Mouse (Mus musculus) myocyte (in vitro differentiated cells): ENCODE measurements around the gene Acbd4. TPM values are rescaled to one million over a fixed set of nuclear protein-coding genes. Genes with fewer than 3 reads are reported as not detected.

ENCODE experiments used
- H3K27me3 ChIP-seq: one replicate; pipeline ENCODE4 v1.6.1; 2011; ENCODE audit not compliant: control insufficient read depth, insufficient read depth, insufficient read length
- H3K36me3 ChIP-seq: one replicate; pipeline ENCODE4 v1.6.1; 2011; ENCODE audit not compliant: control insufficient read depth, insufficient read depth
- H3K4me2 ChIP-seq: one replicate; pipeline ENCODE4 v1.6.1; 2011; ENCODE audit warnings: low read depth, control low read depth
- H3K4me3 ChIP-seq: one replicate; pipeline ENCODE4 v1.5.1; 2011; ENCODE audit warnings: mild to moderate bottlenecking, control low read depth, moderate library complexity
- H3K79me2 ChIP-seq: one replicate; pipeline ENCODE4 v1.6.1; 2011; ENCODE audit not compliant: control insufficient read depth, insufficient read depth
- H3ac ChIP-seq: one replicate; pipeline ENCODE4 v1.6.1; 2011; ENCODE audit not compliant: control insufficient read depth, insufficient read length
- CEBPB ChIP-seq: IDR thresholded peaks from 2 replicates; pipeline ENCODE4 v1.6.1; 2011; ENCODE audit warnings: mild to moderate bottlenecking, moderate library complexity; ENCODE audit not compliant: poor library complexity, insufficient read depth, severe bottlenecking
- E2F4 ChIP-seq: IDR thresholded peaks from one replicate; pipeline ENCODE4 v1.6.1; 2011; ENCODE audit warnings: mild to moderate bottlenecking, control low read depth, moderate library complexity; ENCODE audit not compliant: insufficient read depth
- MAX ChIP-seq: IDR thresholded peaks from one replicate; pipeline ENCODE4 v1.6.1; 2011; ENCODE audit warnings: low read depth, mild to moderate bottlenecking, control low read depth
- MYOD1 ChIP-seq, 3 experiments: IDR thresholded peaks; one replicate each; pipeline ENCODE4 v1.6.1; 2011; ENCODE audit warnings: control low read depth in 2 of 3, low read depth in 2 of 3, mild to moderate bottlenecking in 2 of 3, moderate library complexity in 1 of 3; ENCODE audit not compliant: insufficient read length in 2 of 3, control insufficient read depth in 1 of 3
- MYOG ChIP-seq, 3 experiments: IDR thresholded peaks; one replicate each; pipeline ENCODE4 v1.6.1; 2011; ENCODE audit warnings: control low read depth in 2 of 3, low read depth in 2 of 3, mild to moderate bottlenecking in 2 of 3; ENCODE audit not compliant: insufficient read length in 2 of 3, control insufficient read depth in 1 of 3, insufficient read depth in 1 of 3
- POLR2A ChIP-seq: IDR thresholded peaks from one replicate; pipeline ENCODE4 v1.6.1; 2011; ENCODE audit warnings: low read depth, mild to moderate bottlenecking, control low read depth, moderate library complexity; ENCODE audit not compliant: insufficient read length
- POLR2AphosphoS2 ChIP-seq: IDR thresholded peaks from one replicate; pipeline ENCODE4 v1.6.1; 2011; ENCODE audit warnings: low read depth, control low read depth; ENCODE audit not compliant: insufficient read length
- REST ChIP-seq: IDR thresholded peaks from one replicate; pipeline ENCODE4 v1.6.1; 2011; ENCODE audit warnings: mild to moderate bottlenecking, control low read depth, moderate library complexity; ENCODE audit not compliant: insufficient read depth, insufficient read length
- SRF ChIP-seq: IDR thresholded peaks from one replicate; pipeline ENCODE4 v1.6.1; 2011; ENCODE audit warnings: low read depth; ENCODE audit not compliant: control insufficient read depth, insufficient read length
- TCF12 ChIP-seq: IDR thresholded peaks from one replicate; pipeline ENCODE4 v1.6.1; 2011; ENCODE audit warnings: mild to moderate bottlenecking, control low read depth; ENCODE audit not compliant: poor library complexity, insufficient read depth, severe bottlenecking
- TCF3 ChIP-seq: IDR thresholded peaks from one replicate; pipeline ENCODE4 v1.6.1; 2011; ENCODE audit warnings: low read depth, control low read depth; ENCODE audit not compliant: insufficient read length
- USF1 ChIP-seq: IDR thresholded peaks from one replicate; pipeline ENCODE4 v1.6.1; 2011; ENCODE audit warnings: low read depth, mild to moderate bottlenecking, control low read depth, moderate library complexity
- polyA plus RNA-seq: library from polyadenylated mRNA; unstranded; fragments of >200 nt; fragmentation: generic; extraction: Trizol; gene quantifications from one replicate; pipeline ENCODE4 v1.2.1, GENCODE M21; 2012; ENCODE audit warnings: missing spikeins

The Acbd4 gene
- polyA plus RNA-seq, 1 experiment: 55.2 TPM

GRCm38 (mm10) chr11:103100361-103100760 is 1.1 kb upstream of the Acbd4 start:
- H3K27me3 ChIP-seq: no peaks in the 10 kb centered on the region
- peak overlapping the region; percentile 52 for H3K4me3 ChIP-seq
- H3K36me3 ChIP-seq: no peaks in the 10 kb centered on the region
- TF ChIP-seq USF1 (no peak), MAX (no peak), MYOG (IDR thresholded peaks at IDR 0.05; ENCODE audit: control insufficient read depth in 1 of 3, insufficient read depth in 1 of 3, insufficient read length in 2 of 3, low read depth in 2 of 3) (no peak), POLR2A (no peak), E2F4 (no peak), CEBPB (no peak), TCF3 (no peak), MYOD1 (IDR thresholded peaks at IDR 0.05; ENCODE audit: control insufficient read depth in 1 of 3, insufficient read length in 2 of 3, low read depth in 2 of 3) (no peak), POLR2AphosphoS2 (no peak), REST (no peak), TCF12 (no peak), SRF (no peak)
- peak overlapping the region; percentile 79 for H3K4me2 ChIP-seq
- H3K79me2 ChIP-seq: peaks cover 26% of the 10 kb centered on the region
- H3ac ChIP-seq: no peak overlapping the region

GRCm38 (mm10) chr11:103101866-103102501 is 502 bp downstream of the Acbd4 start:
- H3K27me3 ChIP-seq: no peaks in the 10 kb centered on the region
- H3ac ChIP-seq: peak overlapping the region; percentile 68
- H3K79me2 ChIP-seq: peaks cover 19% of the 10 kb centered on the region

GRCm38 (mm10) chr11:103102725-103103349 is 1.4 kb downstream of the Acbd4 start:
- H3K27me3 ChIP-seq: no peaks in the 10 kb centered on the region
- peak overlapping the region; percentile 7 for H3ac ChIP-seq
- H3K4me2 ChIP-seq: peak overlapping the region; percentile 99
- TF ChIP-seq SRF: peak; percentile 52
- peak in 1 of 3 experiments; percentile 21 for TF ChIP-seq MYOG (IDR thresholded peaks at IDR 0.05; ENCODE audit: control insufficient read depth in 1 of 3, insufficient read depth in 1 of 3, insufficient read length in 2 of 3, low read depth in 2 of 3)
- TF ChIP-seq POLR2A: peak; percentile 70
- TF ChIP-seq POLR2AphosphoS2: peak; percentile 50
- peak in 1 of 3 experiments; percentile 50 for TF ChIP-seq MYOD1 (IDR thresholded peaks at IDR 0.05; ENCODE audit: control insufficient read depth in 1 of 3, insufficient read length in 2 of 3, low read depth in 2 of 3)
- no peak for TF ChIP-seq MAX
- H3K36me3 ChIP-seq: no peaks in the 10 kb centered on the region
- peaks cover 19% of the 10 kb centered on the region for H3K79me2 ChIP-seq
- H3K4me3 ChIP-seq: peak overlapping the region; percentile 52

More at GRCm38 (mm10) chr11:103101866-103102501, 502 bp downstream of the Acbd4 start:
- TF ChIP-seq POLR2A (peak; percentile 39), MYOD1 (IDR thresholded peaks at IDR 0.05; ENCODE audit: control insufficient read depth in 1 of 3, insufficient read length in 2 of 3, low read depth in 2 of 3) (no peak)
- H3K36me3 ChIP-seq: no peaks in the 10 kb centered on the region
- peak overlapping the region; percentile 52 for H3K4me3 ChIP-seq
- H3K4me2 ChIP-seq: peak overlapping the region; percentile 79

DNA sequence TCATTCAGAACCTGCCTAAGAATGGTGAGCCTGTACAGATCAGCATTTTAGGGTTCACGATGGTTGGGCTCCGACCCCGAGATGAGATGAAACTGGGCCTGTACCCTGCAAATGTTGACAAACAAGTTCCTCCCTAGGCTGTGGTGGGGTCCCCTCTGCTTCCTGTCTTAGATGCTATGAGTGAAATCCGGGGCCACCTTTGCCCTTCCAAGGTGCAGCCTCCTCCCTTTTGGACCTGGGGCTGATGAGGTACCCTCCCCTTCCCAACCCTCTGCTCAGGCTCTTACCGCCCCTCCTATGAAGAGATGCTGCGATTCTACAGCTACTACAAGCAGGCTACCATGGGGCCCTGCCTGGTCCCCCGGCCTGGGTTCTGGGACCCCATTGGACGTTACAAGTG is 2.1 kb downstream of the Acbd4 start:
- H3K27me3 ChIP-seq: no peaks in the 10 kb centered on the region
- H3K79me2 ChIP-seq: peaks cover 19% of the 10 kb centered on the region
- H3K4me2 ChIP-seq: peak overlapping the region; percentile 99
- no peak for TF ChIP-seq REST
- no peak for TF ChIP-seq CEBPB
- no peak for TF ChIP-seq POLR2A
- no peak for TF ChIP-seq POLR2AphosphoS2
- no peak for TF ChIP-seq USF1
- TF ChIP-seq MYOD1 (IDR thresholded peaks at IDR 0.05; ENCODE audit: control insufficient read depth in 1 of 3, insufficient read length in 2 of 3, low read depth in 2 of 3): no peak
- peak overlapping the region; percentile 7 for H3ac ChIP-seq
- H3K4me3 ChIP-seq: peak overlapping the region; percentile 52
- H3K36me3 ChIP-seq: peaks cover 7% of the 10 kb centered on the region

GRCm38 (mm10) chr11:103104469-103104868 is 3.0 kb downstream of the Acbd4 start:
- TF ChIP-seq SRF (no peak), E2F4 (no peak), TCF3 (no peak), POLR2AphosphoS2 (no peak)
- no peaks in the 10 kb centered on the region for H3K27me3 ChIP-seq
- peaks cover 7% of the 10 kb centered on the region for H3K36me3 ChIP-seq
- H3K79me2 ChIP-seq: peaks cover 18% of the 10 kb centered on the region
- no peak overlapping the region for H3K4me3 ChIP-seq
- H3ac ChIP-seq: no peak overlapping the region
- no peak overlapping the region for H3K4me2 ChIP-seq
